Mouse (Mus musculus): Measurements from ENCODE around the gene Mmp7.

DNA sequence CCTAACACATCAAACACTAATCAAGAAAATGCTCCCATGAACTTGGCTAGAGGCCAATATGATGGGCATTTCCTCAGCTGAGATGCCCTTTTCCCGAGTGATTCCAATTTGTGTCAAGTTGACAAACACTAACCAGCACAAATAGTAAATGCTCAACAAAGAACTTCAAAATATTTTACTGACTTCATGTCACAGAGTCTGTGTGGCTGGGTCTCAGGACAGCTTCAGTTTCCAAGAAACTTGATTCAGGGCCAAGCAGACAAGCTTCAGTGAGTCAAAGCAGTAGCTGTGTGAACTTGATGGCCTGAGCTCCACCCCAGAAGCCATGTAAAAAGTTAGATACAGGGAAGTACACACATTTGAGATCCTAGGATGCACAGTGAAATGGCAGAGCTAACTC, 52.3 kb downstream of the Mmp7 start:
- TF ChIP-seq TAL1 (conservative IDR thresholded peaks at IDR 0.05; ENCODE audit: low read depth, low read length) (no peak), CTCF (IDR thresholded peaks at IDR 0.05; ENCODE audit: low read depth, low read length) (no peak)
